Mouse (Mus musculus) heart, adult 18-20 months (tissue): ENCODE measurements around the gene Lmtk2. TPM values are rescaled to one million over a fixed set of nuclear protein-coding genes. Genes with fewer than 3 reads are reported as not detected.

ENCODE experiments used
- DNase-seq, 2 experiments: peaks; one replicate each; pipeline ENCODE4 v3.0.0; 2021 to 2022; ENCODE audit warnings: mixed read lengths in 1 of 2
- total RNA-seq, 2 experiments: library from RNA; stranded (reverse); gene quantifications; 2 replicates each; pipeline ENCODE4 v1.2.3; 2021

Gene Lmtk2
- total RNA-seq, 2 experiments from 2014 or later: 29.7 to 31.3 TPM

- DNase-seq: peak; percentile 23 to 43
Observed at GRCm38 (mm10) chr5:144219306-144219705, 119.1 kb downstream of the Lmtk2 start.

GRCm38 (mm10) chr5:144219936-144220335, 119.7 kb downstream of the Lmtk2 start:
- DNase-seq: no peak

DNA sequence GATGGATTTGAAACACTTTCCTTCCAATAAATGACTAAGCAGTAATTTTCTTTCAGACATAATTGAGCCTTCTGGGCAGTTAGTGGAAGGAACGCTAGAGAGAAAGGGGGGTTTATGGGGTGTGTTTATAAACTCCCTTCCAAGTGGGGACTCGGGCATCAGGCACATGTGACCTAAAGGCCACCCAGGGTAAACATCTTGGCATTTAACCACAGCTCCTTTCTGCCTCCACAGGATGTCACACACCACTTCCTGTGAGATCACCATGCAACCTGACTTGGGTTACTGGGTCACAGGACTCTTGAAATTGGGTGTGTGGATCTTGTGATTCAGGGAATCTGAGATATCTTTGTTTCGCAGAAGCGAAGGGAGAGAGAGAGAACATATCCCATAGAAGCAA, 121.1 kb downstream of the Lmtk2 start:
- peak; percentile 20 to 71 for DNase-seq

GRCm38 (mm10) chr5:144222811-144223502, 122.7 kb downstream of the Lmtk2 start:
- DNase-seq: peak; percentile 60 to 84

DNA sequence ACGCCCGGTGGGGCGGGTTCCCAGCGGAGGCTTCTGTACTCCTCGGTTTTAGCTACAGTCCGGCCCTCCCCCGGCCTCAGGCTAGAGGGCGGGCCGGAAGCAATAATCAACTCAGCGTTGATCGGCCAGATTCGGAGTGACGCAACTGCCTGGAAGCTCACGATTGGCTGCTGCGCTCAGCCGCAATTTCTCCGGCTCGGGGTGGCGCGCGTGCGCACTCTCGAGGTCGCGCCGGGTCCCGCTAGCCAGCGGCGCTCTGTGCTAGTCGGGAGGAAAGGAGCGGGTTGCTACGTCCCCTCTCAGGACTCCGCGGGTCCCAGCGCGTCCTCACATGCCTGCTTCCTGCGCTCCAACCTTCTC, 123.2 kb downstream of the Lmtk2 start, which contains the start of gene Tecpr1:
Gene Tecpr1 (minus strand): TSS at position 113 of the 360 bp plus-strand sequence.
- DNase-seq: peak; percentile 95 to 98

DNA sequence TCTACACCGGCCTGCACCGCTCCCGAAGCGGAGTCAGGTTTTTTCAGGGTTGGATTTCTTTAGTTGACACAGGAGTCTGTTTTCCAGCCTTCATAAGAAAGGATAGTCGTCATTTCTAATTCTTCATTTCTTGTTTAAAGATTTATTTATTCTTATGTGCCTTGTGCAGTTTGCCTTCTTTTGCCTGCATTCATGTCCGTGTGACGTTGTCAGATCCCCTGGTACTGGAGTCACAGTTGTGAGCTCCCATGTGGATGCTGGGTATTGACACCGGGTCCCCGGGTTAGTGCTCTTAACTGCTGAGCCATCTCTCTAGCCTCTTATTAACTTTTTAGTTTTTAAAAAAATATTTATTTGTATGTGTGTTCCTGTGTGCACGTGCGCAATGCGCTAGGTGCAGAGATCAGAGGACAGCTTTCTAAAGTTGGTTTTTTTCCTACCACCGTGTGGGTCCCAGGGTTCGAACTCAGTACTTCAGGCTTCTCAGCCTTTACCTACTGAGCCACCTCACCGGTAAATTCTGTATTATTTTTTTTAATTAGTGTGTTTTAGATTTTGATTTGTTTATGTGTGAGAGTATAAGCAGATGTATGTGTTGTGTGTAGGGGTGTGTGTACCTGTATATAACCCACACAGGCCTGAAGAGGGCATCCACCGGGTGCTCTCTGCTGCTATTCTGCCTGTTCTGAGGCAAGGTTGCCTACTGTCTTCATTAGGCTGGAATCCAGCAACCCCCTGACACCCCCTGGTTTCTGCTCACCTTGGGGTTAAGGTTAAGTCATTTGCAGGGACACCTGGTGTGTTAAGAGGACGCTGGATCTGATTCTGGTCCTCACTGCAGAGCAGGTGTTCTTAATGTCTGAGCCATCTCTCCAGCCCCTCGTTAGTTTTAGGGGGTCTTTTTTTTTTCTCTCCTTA, 123.9 kb downstream of the Lmtk2 start:
- no peak for DNase-seq

GRCm38 (mm10) chr5:144226220-144226619, 126.0 kb downstream of the Lmtk2 start:
- no peak for DNase-seq

GRCm38 (mm10) chr5:144230216-144230615, 130.0 kb downstream of the Lmtk2 start:
- DNase-seq: no peak

GRCm38 (mm10) chr5:144231410-144231809, 131.2 kb downstream of the Lmtk2 start:
- DNase-seq: peak in 1 of 2 experiments; percentile 38

- DNase-seq: no peak
Observed at GRCm38 (mm10) chr5:144232531-144232930, 132.3 kb downstream of the Lmtk2 start.

- DNase-seq: no peak
Observed at GRCm38 (mm10) chr5:144234222-144234621, 134.0 kb downstream of the Lmtk2 start.

GRCm38 (mm10) chr5:144234714-144235113, 134.5 kb downstream of the Lmtk2 start:
- no peak for DNase-seq

Other genes with a start within 250 kb of the Lmtk2 start
- not detected for gene Ankrd61, start 202.8 kb upstream of the Lmtk2 start, total RNA-seq
- 10 to 100 TPM; 32.2 to 33.4 TPM for gene Aimp2, start 190.6 kb upstream of the Lmtk2 start, total RNA-seq
- gene Pms2, start 190.5 kb upstream of the Lmtk2 start, total RNA-seq: 1 to 10 TPM; 2.9 to 3.6 TPM
- not detected for gene Gm42421, start 172.3 kb upstream of the Lmtk2 start, total RNA-seq
- under 1 TPM; 0.22 to 0.90 TPM for gene Rsph10b, start 167.4 kb upstream of the Lmtk2 start, total RNA-seq
- gene Ccz1, start 85.6 kb upstream of the Lmtk2 start, total RNA-seq: 10 to 100 TPM; 25.1 to 28.1 TPM
- not detected for gene Ocm, start 73.8 kb upstream of the Lmtk2 start, total RNA-seq
- under 1 TPM in 1 of 2 experiments, not detected in 1; 0.07 TPM for gene Bhlha15, start 89.8 kb downstream of the Lmtk2 start, total RNA-seq
- gene Tecpr1, start 123.2 kb downstream of the Lmtk2 start, total RNA-seq: 10 to 100 TPM; 27.1 to 27.3 TPM
- gene Bri3, start 144.0 kb downstream of the Lmtk2 start, total RNA-seq: 100 to 1,000 TPM; 149 to 160 TPM